Mouse (Mus musculus): ENCODE measurements around the gene Neurog1. TPM values are rescaled to one million over a fixed set of nuclear protein-coding genes. Genes with fewer than 3 reads are reported as not detected.

Gene Neurog1
- polyA plus RNA-seq, 1 experiment from 2014 or later = not detected

DNA sequence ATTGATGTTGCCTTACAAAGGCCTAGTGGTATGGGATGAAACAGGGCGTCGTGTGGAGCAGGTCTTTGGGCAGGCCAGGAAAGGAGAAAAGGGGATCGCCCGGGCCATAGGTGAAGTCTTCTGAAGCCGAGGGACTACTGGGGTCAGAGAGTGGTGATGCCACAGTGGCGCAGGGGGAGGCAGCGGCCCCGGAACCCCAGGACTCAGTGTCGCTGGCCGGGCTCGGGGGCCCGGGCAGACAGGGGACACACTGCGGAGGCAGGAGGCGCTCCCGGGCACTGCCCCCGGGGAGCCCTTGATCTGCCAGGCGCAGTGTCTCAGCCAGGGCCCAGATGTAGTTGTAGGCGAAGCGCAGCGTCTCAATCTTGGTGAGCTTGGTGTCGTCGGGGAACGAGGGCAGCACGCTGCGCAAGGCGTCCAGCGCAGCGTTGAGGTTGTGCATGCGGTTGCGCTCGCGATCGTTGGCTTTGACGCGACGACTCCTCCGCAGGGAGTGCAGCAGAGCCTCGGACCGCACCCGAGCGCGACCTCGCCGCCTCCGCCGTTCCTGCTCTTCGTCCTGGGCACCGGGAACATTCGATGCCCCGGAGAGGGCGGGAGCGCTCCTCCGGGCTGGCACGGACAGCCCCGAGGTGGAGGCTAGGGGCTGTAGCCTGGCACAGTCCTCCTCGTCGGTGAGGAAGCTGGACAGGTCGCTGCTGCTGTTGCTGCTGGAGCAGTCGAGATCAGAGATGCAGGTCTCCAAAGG is 613 bp downstream of the Neurog1 start:
- WGBS = 1% methylated on average over 57 of the region's 59 CpGs
- ATAC-seq (ENCODE audit: low read depth) = no peak

DNA sequence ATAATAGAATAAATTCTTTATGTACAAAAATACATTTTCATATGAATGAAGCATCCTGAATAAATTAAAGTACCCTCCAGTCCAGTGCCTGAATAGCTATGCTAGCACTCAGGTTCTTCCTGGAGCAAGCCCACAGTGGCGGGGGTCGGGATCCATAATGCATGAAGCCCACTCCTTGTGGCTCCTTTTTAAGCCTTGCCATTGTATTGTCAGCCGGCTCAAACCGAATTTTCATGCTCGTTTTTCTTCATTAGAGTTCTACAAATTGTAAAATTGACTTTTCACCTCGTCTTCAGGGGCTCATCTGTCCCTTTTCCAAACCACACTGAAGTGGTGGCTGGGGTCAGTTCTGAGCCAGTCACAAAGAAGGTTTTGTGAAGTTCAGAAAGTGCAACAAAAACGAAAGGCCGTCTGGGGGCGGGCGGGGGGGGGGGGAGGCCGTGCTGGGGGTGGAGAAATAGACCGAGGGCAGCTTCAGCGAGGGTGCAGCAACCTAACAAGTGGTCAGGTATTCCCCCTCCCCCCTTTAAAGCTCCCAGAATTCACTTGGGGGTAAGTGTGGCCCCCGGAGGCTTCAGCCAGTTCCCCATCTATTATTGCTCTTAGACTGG is 1.3 kb downstream of the Neurog1 start:
- no peak overlapping the region for H3K4me2 ChIP-seq (ENCODE audit: low read depth, low read length)
- H3K27ac ChIP-seq (ENCODE audit: low read length) = no peak overlapping the region
- no peak for ATAC-seq (ENCODE audit: low read depth)
- WGBS = 1% methylated on average over 11 of the region's 14 CpGs
- peaks cover 6% of the 10 kb centered on the region for H3K4me1 ChIP-seq (replicated peaks; ENCODE audit: control insufficient read depth, insufficient read depth, low read length)
- H3K36me3 ChIP-seq (ENCODE audit: control insufficient read depth, insufficient read depth, low read length) = no peaks in the 10 kb centered on the region
- no peak overlapping the region for H3K9ac ChIP-seq (ENCODE audit: low read length)
- H3K27me3 ChIP-seq (ENCODE audit: control insufficient read depth, insufficient read depth, low read depth, low read length) = peaks cover 99% of the 10 kb centered on the region
- H3K4me3 ChIP-seq (ENCODE audit: low read length) = no peak overlapping the region
- no peaks in the 10 kb centered on the region for H3K9me3 ChIP-seq (ENCODE audit: control insufficient read depth, low read length)

More for the DNA sequence above, 613 bp downstream of the Neurog1 start:
- Histone ChIP-seq H3K4me3 (ENCODE audit: low read length) (no peak overlapping the region; the same call in 1 of the 2 replicates), H3K4me2 (ENCODE audit: low read depth, low read length) (no peak overlapping the region), H3K36me3 (ENCODE audit: control insufficient read depth, insufficient read depth, low read length) (no peaks in the 10 kb centered on the region), H3K27ac (ENCODE audit: low read length) (no peak overlapping the region), H3K27me3 (ENCODE audit: control insufficient read depth, insufficient read depth, low read depth, low read length) (peaks cover 99% of the 10 kb centered on the region), H3K9ac (ENCODE audit: low read length) (no peak overlapping the region), H3K4me1 (replicated peaks; ENCODE audit: control insufficient read depth, insufficient read depth, low read length) (peaks cover 6% of the 10 kb centered on the region), H3K9me3 (ENCODE audit: control insufficient read depth, low read length) (no peaks in the 10 kb centered on the region)

DNA sequence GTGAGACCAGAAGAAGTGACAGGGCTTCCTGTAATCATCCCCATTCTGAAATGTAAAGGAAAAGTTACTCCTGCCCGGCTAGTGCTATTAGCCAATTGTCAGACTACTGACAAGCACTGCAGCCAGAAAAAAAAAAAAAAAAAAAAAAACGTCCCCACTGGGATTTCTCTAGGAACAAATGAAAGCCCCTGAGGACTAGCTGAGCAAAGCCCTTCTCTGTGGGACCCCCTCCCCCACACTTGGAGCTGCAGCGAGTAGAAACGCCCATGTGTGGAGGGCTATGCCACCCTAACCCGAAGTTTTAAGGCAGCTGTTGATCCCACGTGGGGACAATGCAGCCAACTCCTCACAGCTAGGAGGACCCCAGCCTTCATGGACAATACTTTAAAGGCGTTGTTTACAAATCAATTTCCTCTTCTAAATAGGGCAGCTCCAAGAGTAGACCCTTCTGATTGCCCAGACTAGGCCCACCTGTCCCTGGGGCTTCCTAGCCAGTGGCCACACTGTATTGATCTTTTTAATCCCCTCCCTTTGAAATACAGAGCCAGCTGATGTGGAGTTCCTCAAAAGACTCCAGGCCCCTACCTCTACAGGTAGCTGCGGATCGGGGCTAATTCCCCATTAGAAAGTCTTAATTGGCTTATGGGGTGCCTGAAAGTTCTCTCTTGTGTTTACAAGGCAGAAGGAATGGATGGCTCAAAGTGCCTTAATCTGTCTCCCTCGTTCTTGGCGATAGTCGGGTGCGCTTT is 2.2 kb downstream of the Neurog1 start:
- Histone ChIP-seq H3K27ac (ENCODE audit: low read length) (no peak overlapping the region), H3K9me3 (ENCODE audit: control insufficient read depth, low read length) (no peaks in the 10 kb centered on the region), H3K9ac (ENCODE audit: low read length) (no peak overlapping the region), H3K4me2 (ENCODE audit: low read depth, low read length) (no peak overlapping the region), H3K4me3 (ENCODE audit: low read length) (no peak overlapping the region), H3K27me3 (ENCODE audit: control insufficient read depth, insufficient read depth, low read depth, low read length) (peaks cover 90% of the 10 kb centered on the region), H3K4me1 (replicated peaks; ENCODE audit: control insufficient read depth, insufficient read depth, low read length) (peaks cover 6% of the 10 kb centered on the region), H3K36me3 (ENCODE audit: control insufficient read depth, insufficient read depth, low read length) (no peaks in the 10 kb centered on the region)
- no peak for ATAC-seq (ENCODE audit: low read depth)
- 1% methylated on average over 13 of the region's 13 CpGs for WGBS

DNA sequence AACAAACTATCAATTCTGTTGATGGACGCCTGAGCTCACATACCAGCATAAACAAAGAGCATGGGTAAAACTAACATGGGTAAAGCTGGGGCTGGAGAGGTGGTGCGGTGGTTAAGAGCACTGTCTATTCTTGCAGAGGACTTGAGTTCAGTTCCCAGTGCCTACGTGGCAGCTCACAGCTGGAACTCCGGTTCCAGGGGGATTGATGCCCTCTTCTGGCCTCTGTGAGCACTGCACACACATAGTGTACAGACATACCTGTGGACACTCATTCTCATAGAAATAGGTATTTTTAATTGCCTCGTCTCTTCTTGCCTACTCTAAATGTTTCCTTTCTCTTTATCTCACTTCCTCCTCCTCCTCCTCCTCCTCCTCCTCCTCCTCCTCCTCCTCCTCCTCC is 8.9 kb downstream of the Neurog1 start:
- 0 out of 2 replicates have a peak, but pooled peaks cover 3% of the 10 kb centered on the region for H3K9me3 ChIP-seq (ENCODE audit: control insufficient read depth, low read length)
- H3K27me3 ChIP-seq (ENCODE audit: control insufficient read depth, insufficient read depth, low read depth, low read length) = peaks cover 24% of the 10 kb centered on the region
- H3K9ac ChIP-seq (ENCODE audit: low read length) = no peak overlapping the region
- H3K27ac ChIP-seq (ENCODE audit: low read length) = no peak overlapping the region
- no peaks in the 10 kb centered on the region for H3K36me3 ChIP-seq (ENCODE audit: control insufficient read depth, insufficient read depth, low read length)
- WGBS = 77% methylated on average over 5 of the region's 5 CpGs
- ATAC-seq (ENCODE audit: low read depth) = no peak
- H3K4me2 ChIP-seq (ENCODE audit: low read depth, low read length) = no peak overlapping the region
- H3K4me1 ChIP-seq (replicated peaks; ENCODE audit: control insufficient read depth, insufficient read depth, low read length) = no peaks in the 10 kb centered on the region
- no peak overlapping the region for H3K4me3 ChIP-seq (ENCODE audit: low read length)

DNA sequence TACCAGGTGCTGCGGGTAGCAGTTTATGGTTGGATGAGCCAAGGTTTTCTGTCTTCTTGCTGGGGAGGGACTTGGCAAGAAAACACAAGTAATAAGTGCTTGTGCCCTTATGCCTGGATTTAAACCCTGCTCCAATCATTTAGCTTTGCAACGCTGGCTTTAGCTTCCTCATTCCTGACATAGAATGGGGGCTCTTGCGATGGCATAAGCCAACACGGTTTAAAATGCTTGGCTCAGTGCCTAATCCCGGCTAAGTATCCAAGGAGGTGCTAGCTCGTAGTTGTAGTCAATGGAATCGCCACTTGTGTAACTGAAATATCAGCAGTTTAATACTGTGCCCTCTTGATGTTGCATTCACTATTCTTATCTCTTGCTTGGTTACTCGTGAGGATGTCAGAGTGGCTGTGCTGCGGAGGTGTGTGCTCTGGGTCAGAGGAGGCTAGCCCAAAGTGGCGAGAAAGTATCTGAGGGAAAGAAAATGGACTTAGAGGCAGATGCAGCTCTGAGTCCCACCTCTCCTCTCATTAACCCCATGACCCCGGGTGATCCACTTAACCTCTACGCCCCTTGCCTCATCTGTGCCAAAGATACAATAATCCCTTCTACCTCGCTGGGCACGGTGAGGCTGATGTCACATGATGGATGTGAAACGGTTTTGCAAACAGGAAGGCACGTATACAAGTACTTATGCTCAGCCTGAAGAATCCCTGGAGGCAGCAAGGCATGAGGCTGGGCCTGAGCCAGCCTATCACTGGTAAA is 11.8 kb downstream of the Neurog1 start:
- peak; percentile 79 for ATAC-seq (ENCODE audit: low read depth)

DNA sequence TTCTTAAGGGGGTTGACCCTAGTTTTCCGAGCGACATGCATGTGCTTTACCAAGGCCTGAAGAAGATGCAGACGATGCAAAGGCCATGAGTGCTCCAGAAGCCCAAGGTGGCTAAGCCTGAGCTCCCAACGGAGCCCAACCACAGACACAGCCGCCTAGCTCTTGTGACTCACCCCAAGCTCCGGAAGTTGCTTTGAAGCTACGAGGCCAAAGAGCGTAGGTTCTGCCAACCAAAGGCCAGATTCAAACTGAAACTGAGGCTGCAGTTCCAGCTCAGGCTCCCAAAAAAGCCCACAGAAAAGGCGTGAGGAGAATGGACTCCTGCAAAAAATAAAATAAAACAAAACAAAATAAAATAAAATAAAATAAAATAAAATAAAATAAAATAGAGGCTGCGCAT is 14.1 kb downstream of the Neurog1 start:
- 73% methylated on average over 10 of the region's 10 CpGs for WGBS
- peaks cover 11% of the 10 kb centered on the region; the same call in 1 of the 2 replicates for H3K27me3 ChIP-seq (ENCODE audit: control insufficient read depth, insufficient read depth, low read depth, low read length)

More for the DNA sequence above, 11.8 kb downstream of the Neurog1 start:
- H3K9me3 ChIP-seq (ENCODE audit: control insufficient read depth, low read length) = 0 out of 2 replicates have a peak, but pooled peaks cover 3% of the 10 kb centered on the region
- peaks cover 11% of the 10 kb centered on the region; the same call in 1 of the 2 replicates for H3K27me3 ChIP-seq (ENCODE audit: control insufficient read depth, insufficient read depth, low read depth, low read length)
- no peak overlapping the region for H3K9ac ChIP-seq (ENCODE audit: low read length)
- no peak overlapping the region for H3K4me2 ChIP-seq (ENCODE audit: low read depth, low read length)
- H3K36me3 ChIP-seq (ENCODE audit: control insufficient read depth, insufficient read depth, low read length) = no peaks in the 10 kb centered on the region
- H3K27ac ChIP-seq (ENCODE audit: low read length) = no peak overlapping the region
- H3K4me3 ChIP-seq (ENCODE audit: low read length) = no peak overlapping the region
- 32% methylated on average over 16 of the region's 16 CpGs for WGBS
- no peaks in the 10 kb centered on the region for H3K4me1 ChIP-seq (replicated peaks; ENCODE audit: control insufficient read depth, insufficient read depth, low read length)

DNA sequence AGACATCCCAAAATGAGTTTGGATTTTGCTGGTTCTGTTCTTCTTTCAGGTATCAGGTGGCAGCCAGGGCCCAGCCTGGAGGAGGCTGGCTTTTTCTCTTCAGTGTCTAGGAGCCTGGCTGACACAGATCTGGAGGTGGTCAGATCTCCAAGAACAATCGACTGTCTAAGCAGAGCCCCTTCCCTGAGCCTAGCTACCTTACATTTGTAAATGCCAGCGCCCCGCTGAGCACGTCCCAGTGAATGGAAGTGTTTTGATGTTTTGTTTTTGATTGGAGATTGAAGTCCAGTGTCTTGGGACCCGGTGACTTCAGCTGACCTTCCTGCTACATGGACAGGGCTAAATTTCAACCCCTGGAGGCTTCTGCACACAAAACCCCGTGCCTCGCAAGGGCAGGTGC is 15.8 kb downstream of the Neurog1 start:
- 23% methylated on average over 7 of the region's 7 CpGs for WGBS
- Histone ChIP-seq H3K4me2 (ENCODE audit: low read depth, low read length) (no peak overlapping the region), H3K4me3 (ENCODE audit: low read length) (no peak overlapping the region), H3K9ac (ENCODE audit: low read length) (no peak overlapping the region), H3K27me3 (ENCODE audit: control insufficient read depth, insufficient read depth, low read depth, low read length) (peaks cover 15% of the 10 kb centered on the region), H3K9me3 (ENCODE audit: control insufficient read depth, low read length) (no peaks in the 10 kb centered on the region), H3K36me3 (ENCODE audit: control insufficient read depth, insufficient read depth, low read length) (no peaks in the 10 kb centered on the region), H3K4me1 (replicated peaks; ENCODE audit: control insufficient read depth, insufficient read depth, low read length) (no peaks in the 10 kb centered on the region), H3K27ac (ENCODE audit: low read length) (no peak overlapping the region)
- ATAC-seq (ENCODE audit: low read depth) = no peak

More for the DNA sequence above, 14.1 kb downstream of the Neurog1 start:
- Histone ChIP-seq H3K9ac (ENCODE audit: low read length) (no peak overlapping the region), H3K9me3 (ENCODE audit: control insufficient read depth, low read length) (0 out of 2 replicates have a peak, but pooled peaks cover under 1% of the 10 kb centered on the region), H3K4me1 (replicated peaks; ENCODE audit: control insufficient read depth, insufficient read depth, low read length) (no peaks in the 10 kb centered on the region), H3K4me3 (ENCODE audit: low read length) (no peak overlapping the region), H3K4me2 (ENCODE audit: low read depth, low read length) (no peak overlapping the region), H3K36me3 (ENCODE audit: control insufficient read depth, insufficient read depth, low read length) (no peaks in the 10 kb centered on the region), H3K27ac (ENCODE audit: low read length) (no peak overlapping the region)
- no peak for ATAC-seq (ENCODE audit: low read depth)

DNA sequence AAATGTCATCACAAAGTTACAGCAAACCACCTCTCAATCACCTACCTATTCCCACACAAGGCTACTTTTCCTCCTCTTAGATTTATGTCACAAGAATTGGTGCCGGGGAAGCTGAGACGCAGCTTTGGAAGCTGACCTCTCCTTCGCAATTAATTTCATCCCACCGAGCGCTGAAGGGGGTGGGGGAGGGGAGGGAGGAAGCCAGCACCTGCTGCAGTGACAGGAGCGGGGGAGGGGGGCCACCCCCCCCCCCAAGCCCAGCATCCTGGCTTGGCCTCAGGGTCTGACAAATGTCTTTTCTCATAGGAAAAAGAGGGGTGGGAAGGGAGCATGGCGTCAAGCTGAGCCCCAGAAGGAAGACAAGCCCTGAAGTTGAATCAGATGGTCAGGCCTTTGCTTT is 23.2 kb downstream of the Neurog1 start:
- Histone ChIP-seq H3K9me3 (ENCODE audit: control insufficient read depth, low read length) (no peaks in the 10 kb centered on the region), H3K27ac (ENCODE audit: low read length) (no peak overlapping the region), H3K36me3 (ENCODE audit: control insufficient read depth, insufficient read depth, low read length) (no peaks in the 10 kb centered on the region), H3K4me1 (replicated peaks; ENCODE audit: control insufficient read depth, insufficient read depth, low read length) (peaks cover 13% of the 10 kb centered on the region), H3K27me3 (ENCODE audit: control insufficient read depth, insufficient read depth, low read depth, low read length) (peaks cover 18% of the 10 kb centered on the region), H3K4me2 (ENCODE audit: low read depth, low read length) (no peak overlapping the region), H3K4me3 (ENCODE audit: low read length) (no peak overlapping the region), H3K9ac (ENCODE audit: low read length) (no peak overlapping the region)
- 16% methylated on average over 7 of the region's 7 CpGs for WGBS
- no peak for ATAC-seq (ENCODE audit: low read depth)
